Comparison of ENCODE assay signal across 13 mouse cellular contexts in the genomic region with DNA sequence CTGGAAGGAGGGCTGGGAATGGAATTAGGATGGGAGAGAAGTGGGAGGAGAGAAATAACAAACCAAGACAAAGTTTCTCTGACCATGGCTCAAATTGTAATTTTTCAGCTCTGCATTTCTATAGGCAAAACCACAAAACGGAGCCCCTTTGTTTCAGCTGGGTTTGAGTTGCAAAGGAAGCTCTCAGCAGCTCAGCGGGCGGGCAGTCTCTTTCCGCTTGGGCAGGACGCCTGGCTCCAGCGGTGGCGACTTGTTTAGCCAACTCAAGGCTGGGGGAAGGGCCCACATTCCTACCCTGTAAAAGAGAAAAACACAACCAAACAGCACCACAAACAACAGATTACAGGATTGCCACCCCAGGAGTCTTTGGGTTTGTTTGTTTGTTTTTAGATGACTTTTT.
A peak's percentile ranks its signal among the peaks of the same experiment; 100 is the strongest.
DNase-seq lines count a peak whose midpoint lies in the region; ATAC-seq and TF ChIP-seq lines count a peak whose summit lies in the region.
"Had no signal": no experiment of that assay in that cellular context is flagged by ENCODE, and none has a peak within 500 bp of the region (broad histone marks: within the 10 kb centered on the region; RNA-seq: fewer than 3 reads in every experiment).

No protein-coding gene starts in this region.

- no peak overlapping the region for H3K4me2 ChIP-seq in hindbrain, postnatal 0 days (ENCODE audit: low read depth, low read length)
- no peak overlapping the region for H3K4me2 ChIP-seq in hindbrain, embryonic 11.5 days (replicated peaks; ENCODE audit: low read depth, low read length)
- H3K4me2 ChIP-seq in midbrain, embryonic 11.5 days, result no peak overlapping the region
- no peak overlapping the region for H3K4me2 ChIP-seq in midbrain, embryonic 14.5 days (ENCODE audit: low read length)
- H3K4me2 ChIP-seq in hindbrain, embryonic 16.5 days (ENCODE audit: low read length), result no peak overlapping the region
- H3K4me2 ChIP-seq: liver, embryonic 11.5 days had no signal

- H3K4me1 ChIP-seq in hindbrain, postnatal 0 days (ENCODE audit: insufficient read depth, low read length), result no peaks in the 10 kb centered on the region
- H3K4me1 ChIP-seq in hindbrain, embryonic 11.5 days (replicated peaks; ENCODE audit: control insufficient read depth, insufficient read depth, low read length), result no peaks in the 10 kb centered on the region
- H3K4me1 ChIP-seq in midbrain, embryonic 11.5 days (ENCODE audit: control insufficient read depth, insufficient read depth, low read length), result no peaks in the 10 kb centered on the region
- no peaks in the 10 kb centered on the region for H3K4me1 ChIP-seq in midbrain, embryonic 14.5 days (ENCODE audit: control insufficient read depth, insufficient read depth, low read length)
- no peaks in the 10 kb centered on the region for H3K4me1 ChIP-seq in hindbrain, embryonic 16.5 days (ENCODE audit: control insufficient read depth, insufficient read depth, low read depth, low read length)

- H3K27ac ChIP-seq in hindbrain, postnatal 0 days, result no peak overlapping the region
- no peak overlapping the region for H3K27ac ChIP-seq in hindbrain, embryonic 11.5 days (ENCODE audit: low read depth, low read length)
- H3K27ac ChIP-seq in midbrain, embryonic 11.5 days (ENCODE audit: low read depth, low read length), result no peak overlapping the region
- no peak overlapping the region for H3K27ac ChIP-seq in midbrain, embryonic 14.5 days (replicated peaks; ENCODE audit: low read depth, low read length)
- H3K27ac ChIP-seq in hindbrain, embryonic 16.5 days (ENCODE audit: low read depth, low read length), result no peak overlapping the region
- H3K27ac ChIP-seq: macrophage had no signal

- no peaks in the 10 kb centered on the region for H3K36me3 ChIP-seq in hindbrain, postnatal 0 days (ENCODE audit: insufficient read depth, low read length)
- H3K36me3 ChIP-seq in hindbrain, embryonic 11.5 days (ENCODE audit: control insufficient read depth, insufficient read depth, low read length), result no peaks in the 10 kb centered on the region
- H3K36me3 ChIP-seq in midbrain, embryonic 11.5 days (ENCODE audit: control insufficient read depth, insufficient read depth, low read length), result no peaks in the 10 kb centered on the region
- no peaks in the 10 kb centered on the region for H3K36me3 ChIP-seq in midbrain, embryonic 14.5 days (ENCODE audit: control insufficient read depth, insufficient read depth, low read length)
- no peaks in the 10 kb centered on the region for H3K36me3 ChIP-seq in hindbrain, embryonic 16.5 days (ENCODE audit: control insufficient read depth, insufficient read depth, low read length)

- DNase-seq in cerebellum, postnatal 14 days, result peak; percentile 7 to 23
- DNase-seq in cerebellum, postnatal 36 days, result no peak
- peak; percentile 18 for DNase-seq in hindbrain, postnatal 0 days (ENCODE audit: low spot score)
- no peak for DNase-seq in hindbrain, embryonic 11.5 days (ENCODE audit: low spot score)
- DNase-seq in midbrain, embryonic 11.5 days (ENCODE audit: low spot score, missing footprints), result peak; percentile 17
- DNase-seq in midbrain, embryonic 14.5 days, result no peak
- DNase-seq in testis, postnatal 10 days (ENCODE audit: low spot score), result peak; percentile 49
- DNase-seq: adrenal gland, adult 2 months; retina, postnatal 1 day; thymus, adult 2 months had no signal

- TF ChIP-seq CTCF in hindbrain, postnatal 0 days (IDR thresholded peaks at IDR 0.05; ENCODE audit: low read depth), result no peak

- no peak overlapping the region for H3K9ac ChIP-seq in hindbrain, postnatal 0 days (replicated peaks; ENCODE audit: low read length)
- no peak overlapping the region for H3K9ac ChIP-seq in hindbrain, embryonic 11.5 days (ENCODE audit: low read depth, low read length)
- no peak overlapping the region for H3K9ac ChIP-seq in midbrain, embryonic 11.5 days (ENCODE audit: low read length)
- H3K9ac ChIP-seq in midbrain, embryonic 14.5 days (replicated peaks; ENCODE audit: low read length), result no peak overlapping the region
- no peak overlapping the region for H3K9ac ChIP-seq in hindbrain, embryonic 16.5 days (ENCODE audit: low read depth, low read length)

- no peaks in the 10 kb centered on the region for H3K9me3 ChIP-seq in hindbrain, postnatal 0 days (ENCODE audit: low read length)
- H3K9me3 ChIP-seq in hindbrain, embryonic 11.5 days (ENCODE audit: control insufficient read depth, low read length), result no peaks in the 10 kb centered on the region
- no peaks in the 10 kb centered on the region for H3K9me3 ChIP-seq in midbrain, embryonic 11.5 days (ENCODE audit: control insufficient read depth, low read length)
- H3K9me3 ChIP-seq in midbrain, embryonic 14.5 days (ENCODE audit: control insufficient read depth, low read length), result no peaks in the 10 kb centered on the region
- no peaks in the 10 kb centered on the region for H3K9me3 ChIP-seq in hindbrain, embryonic 16.5 days (ENCODE audit: control insufficient read depth, low read length)

- no peak for ATAC-seq in hindbrain, postnatal 0 days
- no peak for ATAC-seq in hindbrain, embryonic 11.5 days (ENCODE audit: low FRiP score)
- no peak for ATAC-seq in midbrain, embryonic 11.5 days (ENCODE audit: low FRiP score)
- no peak for ATAC-seq in midbrain, embryonic 14.5 days (ENCODE audit: low FRiP score, low TSS enrichment)
- no peak for ATAC-seq in hindbrain, embryonic 16.5 days

- WGBS in hindbrain, postnatal 0 days, result 22% methylated on average over 7 of the region's 7 CpGs
- WGBS in hindbrain, embryonic 11.5 days, result 4% methylated on average over 7 of the region's 7 CpGs
- 9% methylated on average over 7 of the region's 7 CpGs for WGBS in midbrain, embryonic 11.5 days
- 21% methylated on average over 7 of the region's 7 CpGs for WGBS in midbrain, embryonic 14.5 days
- WGBS in hindbrain, embryonic 16.5 days, result 15% methylated on average over 7 of the region's 7 CpGs

- no peak overlapping the region for H3K4me3 ChIP-seq in hindbrain, postnatal 0 days (ENCODE audit: low read length)
- no peak overlapping the region for H3K4me3 ChIP-seq in hindbrain, embryonic 11.5 days (ENCODE audit: low read depth, low read length)
- no peak overlapping the region for H3K4me3 ChIP-seq in midbrain, embryonic 11.5 days (ENCODE audit: low read depth, low read length)
- no peak overlapping the region for H3K4me3 ChIP-seq in midbrain, embryonic 14.5 days (replicated peaks; ENCODE audit: low read depth, low read length)
- no peak overlapping the region for H3K4me3 ChIP-seq in hindbrain, embryonic 16.5 days (ENCODE audit: low read length)

- no peaks in the 10 kb centered on the region for H3K27me3 ChIP-seq in hindbrain, postnatal 0 days (ENCODE audit: insufficient read depth, low read length)
- H3K27me3 ChIP-seq in hindbrain, embryonic 11.5 days (ENCODE audit: control insufficient read depth, insufficient read depth, low read length), result peaks cover 3% of the 10 kb centered on the region; the same call in 1 of the 2 replicates
- no peaks in the 10 kb centered on the region for H3K27me3 ChIP-seq in midbrain, embryonic 11.5 days (ENCODE audit: control insufficient read depth, insufficient read depth, low read length)
- H3K27me3 ChIP-seq in midbrain, embryonic 14.5 days (ENCODE audit: control insufficient read depth, insufficient read depth, low read length), result no peaks in the 10 kb centered on the region
- no peaks in the 10 kb centered on the region for H3K27me3 ChIP-seq in hindbrain, embryonic 16.5 days (replicated peaks; ENCODE audit: control insufficient read depth, insufficient read depth, low read length)

Comparison
In these comparisons a context has a peak if more than half of its experiments do, and no peak if none do; other contexts are left out.
1. DNase-seq: peak in cerebellum, postnatal 14 days (2 of 2), hindbrain, postnatal 0 days (single experiment), midbrain, embryonic 11.5 days (single experiment) and testis, postnatal 10 days (single experiment); none in cerebellum, postnatal 36 days (0 of 2), hindbrain, embryonic 11.5 days (single experiment) and midbrain, embryonic 14.5 days (single experiment).